Mouse (Mus musculus) heart, embryonic 13.5 days (tissue): ENCODE measurements around the gene Spata2l. TPM values are rescaled to one million over a fixed set of nuclear protein-coding genes. Genes with fewer than 3 reads are reported as not detected.
"Not testable (repeated sequence)": the region's sequence is repeated elsewhere in the genome, so short reads cannot be mapped to it uniquely, and the experiment has no call there.

Experiments used
- ATAC-seq: fragments of 200-750 bp; cut with Nextera tagmentation; 2 replicates; pipeline ENCODE4 v1.8.0; 2017; ENCODE audit warnings: moderate TSS enrichment; ENCODE audit not compliant: insufficient number of reproducible peaks, low FRiP score, low TSS enrichment; ENCODE audit errors: extremely low read depth
- H3K27ac ChIP-seq: fragments of 300-500 bp; sonication (generic); replicated peaks from 2 replicates; pipeline ENCODE4 v1.5.1; 2015; ENCODE audit warnings: moderate library complexity, mild to moderate bottlenecking, inconsistent platforms
- H3K27me3 ChIP-seq: fragments of 300-500 bp; sonication (generic); replicated peaks from 2 replicates; pipeline ENCODE4 v1.6.1; 2015; ENCODE audit warnings: mild to moderate bottlenecking, inconsistent platforms
- H3K36me3 ChIP-seq: fragments of 300-500 bp; sonication (generic); 2 replicates; pipeline ENCODE4 v1.6.1; 2015; ENCODE audit warnings: mild to moderate bottlenecking, inconsistent platforms
- H3K4me1 ChIP-seq: fragments of 300-500 bp; sonication (generic); 2 replicates; pipeline ENCODE4 v1.6.1; 2015; ENCODE audit warnings: inconsistent platforms
- H3K4me2 ChIP-seq: fragments of 300-500 bp; sonication (generic); 2 replicates; pipeline ENCODE4 v1.6.1; 2015; ENCODE audit warnings: inconsistent platforms, mild to moderate bottlenecking, moderate library complexity
- H3K4me3 ChIP-seq: fragments of 300-500 bp; sonication (generic); 2 replicates; pipeline ENCODE4 v1.5.1; 2015; ENCODE audit warnings: moderate library complexity, mild to moderate bottlenecking, inconsistent platforms
- H3K9ac ChIP-seq: fragments of 300-500 bp; sonication (generic); 2 replicates; pipeline ENCODE4 v1.6.1; 2015; ENCODE audit warnings: inconsistent platforms, mild to moderate bottlenecking, moderate library complexity
- H3K9me3 ChIP-seq: fragments of 300-500 bp; sonication (generic); 2 replicates; pipeline ENCODE4 v1.6.1; 2016; ENCODE audit warnings: inconsistent platforms
- WGBS: fragments of 180-500 bp; shearing (Covaris S2); methylation state at CpG from one replicate; pipeline ENCODE4 v1.1.7; 2015; ENCODE audit warnings: mixed read lengths; 5-methylcytosine and 5-hydroxymethylcytosine counted together
- polyA plus RNA-seq: library from polyadenylated mRNA; unstranded; fragments of >200 nt; fragmentation: Nextera tagmentation; extraction: Ambion mirVana; gene quantifications from 2 replicates; pipeline ENCODE4 v1.2.1, GENCODE M21; 2015

The Spata2l gene
- polyA plus RNA-seq, 1 experiment from 2014 or later: 3.1 TPM

GRCm38 (mm10) chr8:123244382-123244781 lies 8.3 kb upstream of the Spata2l start:
- H3K4me2 ChIP-seq: no peak overlapping the region
- H3K36me3 ChIP-seq: peaks cover 77% of the 10 kb centered on the region
- WGBS: 88% methylated on average over 4 of the region's 4 CpGs
- H3K27me3 ChIP-seq: no peaks in the 10 kb centered on the region
- ATAC-seq: no peak
- no peak overlapping the region for H3K9ac ChIP-seq
- H3K4me3 ChIP-seq: no peak overlapping the region
- H3K4me1 ChIP-seq: no peaks in the 10 kb centered on the region
- no peak overlapping the region for H3K27ac ChIP-seq
- no peaks in the 10 kb centered on the region for H3K9me3 ChIP-seq

- 62% methylated on average over 11 of the region's 11 CpGs for WGBS
- Histone ChIP-seq H3K4me2 (no peak overlapping the region), H3K9me3 (no peaks in the 10 kb centered on the region), H3K27ac (no peak overlapping the region), H3K36me3 (peaks cover 64% of the 10 kb centered on the region), H3K4me3 (no peak overlapping the region), H3K9ac (no peak overlapping the region), H3K4me1 (no peaks in the 10 kb centered on the region), H3K27me3 (no peaks in the 10 kb centered on the region)
- ATAC-seq: no peak
Observed at GRCm38 (mm10) chr8:123243053-123243452, 7.0 kb upstream of the Spata2l start.

- H3K27ac ChIP-seq: no peak overlapping the region
- H3K36me3 ChIP-seq: peaks cover 57% of the 10 kb centered on the region
- no peak for ATAC-seq
- H3K4me2 ChIP-seq: no peak overlapping the region
- H3K9ac ChIP-seq: no peak overlapping the region
- no peaks in the 10 kb centered on the region for H3K4me1 ChIP-seq
- no peaks in the 10 kb centered on the region for H3K9me3 ChIP-seq
- WGBS: 80% methylated on average over 7 of the region's 7 CpGs
- H3K27me3 ChIP-seq: peaks cover 4% of the 10 kb centered on the region
- H3K4me3 ChIP-seq: no peak overlapping the region
Observed at GRCm38 (mm10) chr8:123242107-123242923, 6.3 kb upstream of the Spata2l start.

GRCm38 (mm10) chr8:123239398-123239797 lies 3.4 kb upstream of the Spata2l start:
- Histone ChIP-seq H3K9me3 (no peaks in the 10 kb centered on the region), H3K4me1 (peaks cover 12% of the 10 kb centered on the region), H3K4me2 (no peak overlapping the region), H3K27ac (no peak overlapping the region), H3K9ac (no peak overlapping the region), H3K36me3 (peaks cover 28% of the 10 kb centered on the region), H3K27me3 (peaks cover 30% of the 10 kb centered on the region), H3K4me3 (no peak overlapping the region)
- WGBS: 83% methylated on average over 10 of the region's 10 CpGs
- ATAC-seq: no peak

- H3K9me3 ChIP-seq: no peaks in the 10 kb centered on the region
- H3K4me1 ChIP-seq: peaks cover 12% of the 10 kb centered on the region
- H3K36me3 ChIP-seq: peaks cover 7% of the 10 kb centered on the region
- H3K9ac ChIP-seq: peak overlapping the region; percentile 81
- H3K4me2 ChIP-seq: peak overlapping the region; percentile 95
- WGBS: 33% methylated on average over 13 of the region's 13 CpGs
- peaks cover 51% of the 10 kb centered on the region for H3K27me3 ChIP-seq
- ATAC-seq: no peak
- H3K27ac ChIP-seq: no peak overlapping the region
- H3K4me3 ChIP-seq: peak overlapping the region; percentile 68
Observed at GRCm38 (mm10) chr8:123234918-123235519, 1.0 kb downstream of the Spata2l start.

GRCm38 (mm10) chr8:123233760-123234159 lies 2.3 kb downstream of the Spata2l start:
- Histone ChIP-seq H3K36me3 (peaks cover 19% of the 10 kb centered on the region), H3K4me2 (no peak overlapping the region), H3K9ac (no peak overlapping the region), H3K4me3 (no peak overlapping the region), H3K27me3 (peaks cover 51% of the 10 kb centered on the region), H3K27ac (no peak overlapping the region), H3K9me3 (no peaks in the 10 kb centered on the region), H3K4me1 (peaks cover 12% of the 10 kb centered on the region)
- no peak for ATAC-seq
- WGBS: 73% methylated on average over 11 of the region's 11 CpGs

GRCm38 (mm10) chr8:123233300-123233699 lies 2.7 kb downstream of the Spata2l start:
- Histone ChIP-seq H3K9ac (0 out of 2 replicates have a peak overlapping the region, but pooled peaks have one; percentile 7), H3K4me3 (no peak overlapping the region), H3K4me1 (peaks cover 12% of the 10 kb centered on the region), H3K9me3 (no peaks in the 10 kb centered on the region), H3K27me3 (peaks cover 51% of the 10 kb centered on the region), H3K4me2 (no peak overlapping the region), H3K36me3 (peaks cover 24% of the 10 kb centered on the region), H3K27ac (no peak overlapping the region)
- no peak for ATAC-seq
- WGBS: 59% methylated on average over 13 of the region's 13 CpGs

- H3K4me1 ChIP-seq: peaks cover 12% of the 10 kb centered on the region
- H3K27me3 ChIP-seq: peaks cover 49% of the 10 kb centered on the region
- H3K9ac ChIP-seq: no peak overlapping the region
- 37% methylated on average over 7 of the region's 7 CpGs for WGBS
- no peak overlapping the region for H3K27ac ChIP-seq
- H3K4me3 ChIP-seq: no peak overlapping the region
- no peak for ATAC-seq
- peaks cover 31% of the 10 kb centered on the region for H3K36me3 ChIP-seq
- H3K4me2 ChIP-seq: no peak overlapping the region
- H3K9me3 ChIP-seq: no peaks in the 10 kb centered on the region
Observed at GRCm38 (mm10) chr8:123232553-123232952, 3.5 kb downstream of the Spata2l start.

GRCm38 (mm10) chr8:123231742-123232141 lies 4.3 kb downstream of the Spata2l start:
- 58% methylated on average over 5 of the region's 5 CpGs for WGBS

GRCm38 (mm10) chr8:123230326-123230725 lies 5.7 kb downstream of the Spata2l start:
- not testable (repeated sequence) for H3K27ac ChIP-seq, H3K9ac ChIP-seq, ATAC-seq, H3K4me3 ChIP-seq, H3K4me2 ChIP-seq, H3K9me3 ChIP-seq
- H3K27me3 ChIP-seq: peaks cover 30% of the 10 kb centered on the region
- 79% methylated on average over 11 of the region's 11 CpGs for WGBS
- H3K36me3 ChIP-seq: peaks cover 40% of the 10 kb centered on the region
- peaks cover 15% of the 10 kb centered on the region for H3K4me1 ChIP-seq

More at GRCm38 (mm10) chr8:123231742-123232141, 4.3 kb downstream of the Spata2l start:
- Histone ChIP-seq H3K27ac (no peak overlapping the region), H3K4me1 (peaks cover 12% of the 10 kb centered on the region), H3K9ac (no peak overlapping the region), H3K4me3 (no peak overlapping the region), H3K36me3 (peaks cover 39% of the 10 kb centered on the region), H3K4me2 (no peak overlapping the region), H3K9me3 (no peaks in the 10 kb centered on the region), H3K27me3 (peaks cover 41% of the 10 kb centered on the region)
- ATAC-seq: no peak

- no peak for ATAC-seq
- Histone ChIP-seq H3K4me2 (no peak overlapping the region), H3K4me3 (no peak overlapping the region), H3K9ac (no peak overlapping the region), H3K9me3 (no peaks in the 10 kb centered on the region), H3K27ac (no peak overlapping the region), H3K27me3 (peaks cover 11% of the 10 kb centered on the region), H3K36me3 (peaks cover 40% of the 10 kb centered on the region), H3K4me1 (peaks cover 15% of the 10 kb centered on the region)
- WGBS: 91% methylated on average over 1 of the region's 1 CpGs
Observed at GRCm38 (mm10) chr8:123228416-123228815, 7.6 kb downstream of the Spata2l start.
